Mouse (Mus musculus): ENCODE results near the gene Cyp11a1. TPM values are rescaled to one million over a fixed set of nuclear protein-coding genes. Genes with fewer than 3 reads are reported as not detected.

Cyp11a1 gene
- total and polyA plus RNA-seq, 3 experiments: not detected

- Histone ChIP-seq H3K4me3 (ENCODE audit: control insufficient read depth in 1 of 2, insufficient read depth in 1 of 2, low read depth in 2 of 2, low read length in 2 of 2) (no peak overlapping the region), H3K79me2 (ENCODE audit: control insufficient read depth, insufficient read depth, low read length, poor library complexity) (no peaks in the 10 kb centered on the region), H3K36me3 (ENCODE audit: control insufficient read depth in 1 of 2, insufficient read depth in 2 of 2, low read length in 2 of 2) (no peaks in the 10 kb centered on the region), H3K9me3 (replicated peaks; ENCODE audit: insufficient read depth, low read length) (no peaks in the 10 kb centered on the region), H3K27me3 (ENCODE audit: control insufficient read depth in 1 of 2, insufficient read depth in 2 of 2, low read length in 2 of 2) (peaks cover 20 to 25% of the 10 kb centered on the region in 2 experiments), H3K9ac (ENCODE audit: control insufficient read depth, low read depth, low read length, poor library complexity, severe bottlenecking) (no peak overlapping the region), H3K27ac (ENCODE audit: control insufficient read depth, low read depth, low read length) (no peak overlapping the region), H3K4me1 (ENCODE audit: control insufficient read depth in 1 of 2, insufficient read depth in 2 of 2, low read length in 2 of 2) (no peaks in the 10 kb centered on the region)
- TF ChIP-seq E2F4 (IDR thresholded peaks at IDR 0.05; ENCODE audit: borderline replicate concordance, low read depth, low read length) (no peak), NRF1 (IDR thresholded peaks at IDR 0.05; ENCODE audit: insufficient read depth, low read depth, low read length, poor library complexity, severe bottlenecking) (no peak), NELFE (IDR thresholded peaks at IDR 0.05; ENCODE audit: low read depth, low read length) (no peak), GABPA (IDR thresholded peaks at IDR 0.05; ENCODE audit: low read depth, low read length) (no peak), TAL1 (IDR thresholded peaks at IDR 0.05; ENCODE audit: low read length) (no peak), TCF12 (IDR thresholded peaks at IDR 0.05; ENCODE audit: low read depth, low read length) (no peak), MYC (IDR thresholded peaks at IDR 0.05; ENCODE audit: low read depth, low read length) (no peak)
- no peak for DNase-seq (ENCODE audit: low read depth, low spot score)
Observed at GRCm38 (mm10) chr9:58012486-58012885, 6.3 kb downstream of the Cyp11a1 start.

- Histone ChIP-seq H3K79me2 (ENCODE audit: control insufficient read depth, insufficient read depth, low read length, poor library complexity) (no peaks in the 10 kb centered on the region), H3K9me3 (replicated peaks; ENCODE audit: insufficient read depth, low read length) (no peaks in the 10 kb centered on the region), H3K9ac (ENCODE audit: control insufficient read depth, low read depth, low read length, poor library complexity, severe bottlenecking) (no peak overlapping the region), H3K27ac (ENCODE audit: control insufficient read depth, low read depth, low read length) (no peak overlapping the region), H3K27me3 (ENCODE audit: control insufficient read depth in 1 of 2, insufficient read depth in 2 of 2, low read length in 2 of 2) (peaks cover 20 to 22% of the 10 kb centered on the region in 2 experiments), H3K36me3 (ENCODE audit: control insufficient read depth in 1 of 2, insufficient read depth in 2 of 2, low read length in 2 of 2) (no peaks in the 10 kb centered on the region), H3K4me1 (ENCODE audit: control insufficient read depth in 1 of 2, insufficient read depth in 2 of 2, low read length in 2 of 2) (no peaks in the 10 kb centered on the region), H3K4me3 (ENCODE audit: control insufficient read depth in 1 of 2, insufficient read depth in 1 of 2, low read depth in 2 of 2, low read length in 2 of 2) (no peak overlapping the region)
- TF ChIP-seq ZMIZ1 (IDR thresholded peaks at IDR 0.05; ENCODE audit: low read depth, low read length) (no peak), CTCF (IDR thresholded peaks at IDR 0.05 in 2 of 3, conservative IDR thresholded peaks at IDR 0.05 in 1 of 3; ENCODE audit: control insufficient read depth in 1 of 3, insufficient read depth in 1 of 3, low read depth in 2 of 3, low read length in 3 of 3, poor library complexity in 1 of 3, severe bottlenecking in 1 of 3) (no peak), CHD2 (IDR thresholded peaks at IDR 0.05; ENCODE audit: low read length) (no peak), MXI1 (IDR thresholded peaks at IDR 0.05; ENCODE audit: low read depth, low read length) (no peak), JUND (IDR thresholded peaks at IDR 0.05; ENCODE audit: low read depth, low read length) (no peak), EP300 (IDR thresholded peaks at IDR 0.05; ENCODE audit: low read depth in 1 of 2, low read length in 2 of 2) (no peak), POLR2AphosphoS5 (IDR thresholded peaks at IDR 0.05; ENCODE audit: borderline replicate concordance, low read depth, low read length) (no peak), SIN3A (IDR thresholded peaks at IDR 0.05; ENCODE audit: low read length) (no peak), MEF2A (IDR thresholded peaks at IDR 0.05; ENCODE audit: extremely low read depth, insufficient replicate concordance, low read depth, low read length, poor library complexity, severe bottlenecking) (no peak), POLR2A (IDR thresholded peaks at IDR 0.05; ENCODE audit: control insufficient read depth in 1 of 2, insufficient read depth in 1 of 2, low read depth in 1 of 2, low read length in 2 of 2, poor library complexity in 1 of 2) (no peak), ETS1 (IDR thresholded peaks at IDR 0.05; ENCODE audit: low read depth, low read length) (no peak), ZKSCAN1 (IDR thresholded peaks at IDR 0.05; ENCODE audit: low read depth, low read length) (no peak), NRF1 (IDR thresholded peaks at IDR 0.05; ENCODE audit: insufficient read depth, low read depth, low read length, poor library complexity, severe bottlenecking) (no peak), USF2 (IDR thresholded peaks at IDR 0.05; ENCODE audit: borderline replicate concordance in 1 of 2, insufficient read depth in 1 of 2, low read depth in 1 of 2, low read length in 2 of 2) (no peak), MAX (IDR thresholded peaks at IDR 0.05; ENCODE audit: low read length) (no peak), TCF12 (IDR thresholded peaks at IDR 0.05; ENCODE audit: low read depth, low read length) (no peak), HCFC1 (IDR thresholded peaks at IDR 0.05; ENCODE audit: low read depth, low read length) (no peak), MYC (IDR thresholded peaks at IDR 0.05; ENCODE audit: low read depth, low read length) (no peak), MAZ (IDR thresholded peaks at IDR 0.05; ENCODE audit: low read depth, low read length) (no peak), POLR2AphosphoS2 (IDR thresholded peaks at IDR 0.05; ENCODE audit: low read length) (no peak)
- no peak for DNase-seq (ENCODE audit: low read depth, low spot score)
Observed at GRCm38 (mm10) chr9:58012935-58013334, 6.7 kb downstream of the Cyp11a1 start.

Data from MEL (cell line).